Mouse (Mus musculus) urinary bladder, postnatal 25 days (tissue): ENCODE measurements around the gene Gm6121.
"Not testable (repeated sequence)": the region's sequence is repeated elsewhere in the genome, so short reads cannot be mapped to it uniquely, and the experiment has no call there.

Experiments
- DNase-seq: peaks from one replicate; pipeline ENCODE4 v3.0.0; 2022; ENCODE audit warnings: low spot score

The Gm6121 gene

DNA sequence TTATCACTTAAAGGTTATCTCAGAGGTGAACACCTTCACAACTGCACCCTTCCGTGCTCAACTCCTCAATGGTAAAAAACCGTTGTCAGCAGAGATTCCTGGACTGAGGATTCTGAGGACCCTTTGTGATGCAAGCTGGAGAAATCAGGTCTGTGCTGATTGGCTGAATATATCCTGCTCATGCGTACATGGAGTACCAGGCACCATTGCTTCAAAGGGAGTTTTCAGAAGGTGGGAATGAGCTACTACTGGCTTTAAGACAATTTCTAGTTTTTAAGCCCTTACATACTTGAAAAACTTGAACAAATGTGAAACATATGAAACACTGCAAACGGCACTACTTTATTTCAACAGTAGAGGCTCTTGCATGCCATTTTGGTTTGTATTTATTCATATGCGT, at the start of gene Gm6121:
Gm6121 (minus strand) TSS at position 101 of the 400 bp plus-strand sequence.
- not testable (repeated sequence) for DNase-seq
